Mouse (Mus musculus) testis, adult 2 months (tissue): Measurements from ENCODE around the gene Trim34b. TPM values are rescaled to one million over a fixed set of nuclear protein-coding genes. Genes with fewer than 3 reads are reported as not detected.

Source experiments
- H3K27ac ChIP-seq: fragments of 200-500 bp; 2 replicates; pipeline ENCODE4 v1.5.1; 2012; ENCODE audit warnings: low read depth, low read length; ENCODE audit not compliant: control insufficient read depth, insufficient read depth
- H3K27me3 ChIP-seq: fragments of 200-500 bp; 2 replicates; pipeline ENCODE4 v1.6.1; 2012; ENCODE audit warnings: mild to moderate bottlenecking, low read length, moderate library complexity; ENCODE audit not compliant: control insufficient read depth, insufficient read depth
- H3K36me3 ChIP-seq: fragments of 200-500 bp; 2 replicates; pipeline ENCODE4 v1.6.1; 2012; ENCODE audit warnings: mild to moderate bottlenecking, low read length; ENCODE audit not compliant: control insufficient read depth, insufficient read depth
- H3K4me1 ChIP-seq: fragments of 200-500 bp; 2 replicates; pipeline ENCODE4 v1.6.1; 2012; ENCODE audit warnings: low read length; ENCODE audit not compliant: control insufficient read depth, insufficient read depth
- H3K4me3 ChIP-seq: fragments of 200-500 bp; 2 replicates; pipeline ENCODE4 v1.5.1; 2012; ENCODE audit warnings: low read depth, mild to moderate bottlenecking, low read length, moderate library complexity, mixed read lengths; ENCODE audit not compliant: control insufficient read depth
- CTCF ChIP-seq: fragments of 200-500 bp; IDR thresholded peaks from 2 replicates; pipeline ENCODE4 v1.5.1; 2012; ENCODE audit warnings: low read depth, mild to moderate bottlenecking, inconsistent platforms, low read length, moderate library complexity; ENCODE audit not compliant: control insufficient read depth, insufficient read depth, insufficient replicate concordance
- POLR2A ChIP-seq: fragments of 200-500 bp; IDR thresholded peaks from 2 replicates; pipeline ENCODE4 v1.6.1; 2012; ENCODE audit warnings: low read depth, mild to moderate bottlenecking, inconsistent platforms, low read length, moderate library complexity; ENCODE audit not compliant: control insufficient read depth
- polyA plus RNA-seq: library from polyadenylated mRNA; depleted of rRNA; stranded (reverse); fragments of >200 nt; gene quantifications from 2 replicates; pipeline ENCODE4 v1.2.3, GENCODE M21; 2012; rRNA removed

The Trim34b gene
- polyA plus RNA-seq, 1 experiment = 0.74 TPM

GRCm38 (mm10) chr7:104352717-104353599 is 23.7 kb downstream of the Trim34b start, which contains the start of gene Trim12c:
Gene Trim12c, minus strand, starts transcription at chr7:104353362.
- no peaks in the 10 kb centered on the region for H3K4me1 ChIP-seq
- H3K4me3 ChIP-seq = peak within 1 kb of the TSS; percentile 64
- no peaks in the 10 kb centered on the region for H3K27me3 ChIP-seq
- peak within 1 kb of the TSS; percentile 53; the same call in 1 of the 2 replicates for H3K27ac ChIP-seq
- TF ChIP-seq POLR2A (0 out of 2 replicates have a peak, but pooled peaks have one; percentile 15), CTCF (no peak)
- H3K36me3 ChIP-seq = no peaks in the 10 kb centered on the region

GRCm38 (mm10) chr7:104353600-104353967 is 24.3 kb downstream of the Trim34b start:
- Histone ChIP-seq H3K36me3 (no peaks in the 10 kb centered on the region), H3K4me3 (no peak overlapping the region), H3K4me1 (no peaks in the 10 kb centered on the region), H3K27me3 (no peaks in the 10 kb centered on the region), H3K27ac (no peak overlapping the region)
- TF ChIP-seq CTCF (no peak), POLR2A (no peak)

- H3K27ac ChIP-seq = no peak overlapping the region
- TF ChIP-seq CTCF (no peak), POLR2A (no peak)
- no peak overlapping the region for H3K4me3 ChIP-seq
These were observed 37.1 kb downstream of the Trim34b start for GRCm38 (mm10) chr7:104366339-104366738.

GRCm38 (mm10) chr7:104369736-104370414 is 40.6 kb downstream of the Trim34b start, which contains the start of gene Trim30b:
Gene Trim30b, minus strand, starts transcription at chr7:104369884.
- Histone ChIP-seq H3K27me3 (no peaks in the 10 kb centered on the region), H3K27ac (no peak within 1 kb of the TSS), H3K36me3 (no peaks in the 10 kb centered on the region), H3K4me3 (no peak within 1 kb of the TSS), H3K4me1 (no peaks in the 10 kb centered on the region)
- TF ChIP-seq POLR2A (no peak), CTCF (no peak)

More at GRCm38 (mm10) chr7:104366339-104366738, 37.1 kb downstream of the Trim34b start:
- no peaks in the 10 kb centered on the region for H3K27me3 ChIP-seq
- no peaks in the 10 kb centered on the region for H3K36me3 ChIP-seq
- H3K4me1 ChIP-seq = no peaks in the 10 kb centered on the region

Other genes with a start within 250 kb of the Trim34b start
- gene Olfr645, start 244.0 kb upstream of the Trim34b start, polyA plus RNA-seq = 0.02 TPM in 1 of 2 replicates, not detected in the other
- gene Olfr646, start 224.6 kb upstream of the Trim34b start, polyA plus RNA-seq = not detected in 2 replicates
- gene Ubqln5, start 199.6 kb upstream of the Trim34b start, polyA plus RNA-seq = 101 and 104 TPM in 2 replicates
- 0.17 and 0.51 TPM in 2 replicates for gene Olfr643, start 192.1 kb upstream of the Trim34b start, polyA plus RNA-seq
- gene Ubqln3, start 186.2 kb upstream of the Trim34b start, polyA plus RNA-seq = 434 and 492 TPM in 2 replicates
- 257 and 316 TPM in 2 replicates for gene Ubqlnl, start 178.9 kb upstream of the Trim34b start, polyA plus RNA-seq
- gene Olfm5, start 164.6 kb upstream of the Trim34b start, polyA plus RNA-seq = not detected in 2 replicates
- gene Olfr648, start 146.1 kb upstream of the Trim34b start, polyA plus RNA-seq = 0.07 and 0.09 TPM in 2 replicates
- gene Olfr649, start 133.5 kb upstream of the Trim34b start, polyA plus RNA-seq = not detected in 2 replicates
- gene Trim6, start 110.7 kb upstream of the Trim34b start, polyA plus RNA-seq = 1.9 and 2.4 TPM in 2 replicates
- gene Trim34a, start 85.0 kb upstream of the Trim34b start, polyA plus RNA-seq = 1.0 and 1.2 TPM in 2 replicates
- 0.11 and 0.16 TPM in 2 replicates for gene Trim5, start 41.4 kb upstream of the Trim34b start, polyA plus RNA-seq
- 0.54 and 1.1 TPM in 2 replicates for gene Trim12a, start 14.0 kb upstream of the Trim34b start, polyA plus RNA-seq
- 0.40 and 0.98 TPM in 2 replicates for gene Trim12c, start 23.9 kb downstream of the Trim34b start, polyA plus RNA-seq
- gene Trim30b, start 40.4 kb downstream of the Trim34b start, polyA plus RNA-seq = 0.07 and 0.08 TPM in 2 replicates
- gene Trim30c, start 71.4 kb downstream of the Trim34b start, polyA plus RNA-seq = not detected in 2 replicates
- gene Trim30a, start 135.7 kb downstream of the Trim34b start, polyA plus RNA-seq = 0.17 and 0.32 TPM in 2 replicates
- 0.25 and 0.38 TPM in 2 replicates for gene Trim30d, start 178.4 kb downstream of the Trim34b start, polyA plus RNA-seq
- not detected in 2 replicates for gene Olfr651, start 220.7 kb downstream of the Trim34b start, polyA plus RNA-seq
- 0.20 TPM in 1 of 2 replicates, not detected in the other for gene Olfr652, start 231.4 kb downstream of the Trim34b start, polyA plus RNA-seq
- 0.06 and 0.19 TPM in 2 replicates for gene Olfr653, start 247.8 kb downstream of the Trim34b start, polyA plus RNA-seq